Mouse (Mus musculus) megakaryocyte progenitor cell, adult 5-6 weeks (primary cell): Measurements from ENCODE around the gene Catsper2. TPM values are rescaled to one million over a fixed set of nuclear protein-coding genes. Genes with fewer than 3 reads are reported as not detected.

Experiments
- ATAC-seq: replicated peaks from 2 replicates; pipeline ENCODE4 v1.8.0; 2016; ENCODE audit warnings: mild to moderate bottlenecking, moderate TSS enrichment, inconsistent platforms; ENCODE audit not compliant: poor library complexity
- total RNA-seq, 2 experiments: library from RNA; stranded (forward) in 1 of 2; stranded (reverse) in 1 of 2; fragments of 157-497, 149-512 nt in 1 of 2; fragments of 200-1000 nt in 1 of 2; gene quantifications; 2 replicates each; pipeline versions ENCODE4 v1.2.3 to v1.2.4; 2015 to 2017

Catsper2 gene
- total RNA-seq, 2 experiments from 2014 or later: 0.62 to 2.1 TPM

- peak; percentile 98 for ATAC-seq
Measured at GRCm38 (mm10) chr2:121354820-121355592, 58.6 kb downstream of the Catsper2 start, which contains the start of gene Ppip5k1. TSS of gene Ppip5k1 (minus strand) at chr2:121355396.

GRCm38 (mm10) chr2:121354378-121354777 is 59.2 kb downstream of the Catsper2 start:
- no peak for ATAC-seq

GRCm38 (mm10) chr2:121353156-121353555 is 60.4 kb downstream of the Catsper2 start:
- ATAC-seq: no peak

Other genes starting within 250 kb of the Catsper2 start
- gene Tubgcp4, start 243.1 kb downstream of the Catsper2 start, total RNA-seq (2015): 36.4 and 38.9 TPM in 2 replicates
- 28.8 and 39.3 TPM in 2 replicates for gene Tubgcp4, start 243.1 kb downstream of the Catsper2 start, total RNA-seq (2017)
- gene Zscan29, start 242.7 kb downstream of the Catsper2 start, total RNA-seq (2015): 18.8 and 21.2 TPM in 2 replicates
- 18.7 and 25.4 TPM in 2 replicates for gene Zscan29, start 242.7 kb downstream of the Catsper2 start, total RNA-seq (2017)
- gene Trp53bp1, start 142.4 kb downstream of the Catsper2 start, total RNA-seq (2015): 17.9 and 21.5 TPM in 2 replicates
- 35.9 and 36.2 TPM in 2 replicates for gene Trp53bp1, start 142.4 kb downstream of the Catsper2 start, total RNA-seq (2017)
- 0.10 TPM in 1 of 2 replicates, not detected in the other for gene Map1a, start 124.2 kb downstream of the Catsper2 start, total RNA-seq (2015)
- gene Map1a, start 124.2 kb downstream of the Catsper2 start, total RNA-seq (2017): not detected in 2 replicates
- gene Ppip5k1, start 58.4 kb downstream of the Catsper2 start, total RNA-seq (2015): 4.5 and 4.6 TPM in 2 replicates
- gene Ppip5k1, start 58.4 kb downstream of the Catsper2 start, total RNA-seq (2017): 8.3 and 11.3 TPM in 2 replicates
- not detected in 2 replicates for gene Ckmt1, start 56.1 kb downstream of the Catsper2 start, total RNA-seq (2015)
- gene Ckmt1, start 56.1 kb downstream of the Catsper2 start, total RNA-seq (2017): not detected in 2 replicates
- gene Strc, start 26.6 kb downstream of the Catsper2 start, total RNA-seq (2015): not detected in 2 replicates
- gene Strc, start 26.6 kb downstream of the Catsper2 start, total RNA-seq (2017): not detected in 2 replicates
- gene Pdia3, start within 50 bp of the Catsper2 start, total RNA-seq (2015): 499 and 555 TPM in 2 replicates
- gene Pdia3, start within 50 bp of the Catsper2 start, total RNA-seq (2017): 404 and 432 TPM in 2 replicates
- gene Ell3, start 30.5 kb upstream of the Catsper2 start, total RNA-seq (2015): 0.39 and 0.42 TPM in 2 replicates
- gene Ell3, start 30.5 kb upstream of the Catsper2 start, total RNA-seq (2017): not detected in 2 replicates
- 273 and 317 TPM in 2 replicates for gene Serf2, start 35.4 kb upstream of the Catsper2 start, total RNA-seq (2015)
- gene Serf2, start 35.4 kb upstream of the Catsper2 start, total RNA-seq (2017): 230 and 255 TPM in 2 replicates
- gene Hypk, start 39.5 kb upstream of the Catsper2 start, total RNA-seq (2015): 102 and 117 TPM in 2 replicates
- 106 and 130 TPM in 2 replicates for gene Hypk, start 39.5 kb upstream of the Catsper2 start, total RNA-seq (2017)
- not detected in 2 replicates for gene Serinc4, start 43.0 kb upstream of the Catsper2 start, total RNA-seq (2015)
- 0.74 and 1.5 TPM in 2 replicates for gene Serinc4, start 43.0 kb upstream of the Catsper2 start, total RNA-seq (2017)
- gene Mfap1b, start 60.3 kb upstream of the Catsper2 start, total RNA-seq (2015): 34.8 and 37.2 TPM in 2 replicates
- 39.6 and 51.1 TPM in 2 replicates for gene Mfap1b, start 60.3 kb upstream of the Catsper2 start, total RNA-seq (2017)
- 20.5 and 25.2 TPM in 2 replicates for gene Mfap1a, start 92.9 kb upstream of the Catsper2 start, total RNA-seq (2015)
- 33.5 and 39.0 TPM in 2 replicates for gene Mfap1a, start 92.9 kb upstream of the Catsper2 start, total RNA-seq (2017)
- gene Wdr76, start 92.9 kb upstream of the Catsper2 start, total RNA-seq (2015): 38.0 and 40.1 TPM in 2 replicates
- 38.9 and 39.1 TPM in 2 replicates for gene Wdr76, start 92.9 kb upstream of the Catsper2 start, total RNA-seq (2017)